Mouse (Mus musculus): ENCODE measurements around the gene Iqcf4. TPM values are rescaled to one million over a fixed set of nuclear protein-coding genes. Genes with fewer than 3 reads are reported as not detected.
A peak's percentile ranks its signal among the peaks of the same experiment; 100 is the strongest.

The Iqcf4 gene
- polyA plus RNA-seq, 1 experiment from 2014 or later = not detected

DNA sequence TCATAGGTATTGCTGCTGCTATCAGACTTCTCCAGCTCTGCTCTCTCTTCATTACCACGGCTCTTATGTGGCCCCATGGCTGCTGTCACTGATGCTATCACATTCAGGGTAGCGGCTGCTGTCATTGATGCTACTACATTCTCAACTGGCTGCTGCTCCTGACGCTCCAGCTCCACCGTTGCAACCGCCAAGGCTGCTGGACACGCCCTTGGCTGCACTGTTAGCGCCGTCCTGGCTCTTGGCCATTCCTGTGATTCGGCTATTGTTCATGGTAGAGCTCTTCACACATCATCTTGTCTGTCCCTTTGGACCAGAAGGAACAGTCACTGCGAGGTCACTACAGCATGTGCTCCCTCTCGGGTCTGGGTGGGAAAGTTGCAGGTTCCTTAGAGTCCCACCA, 8.5 kb downstream of the Iqcf4 start:
- DNase-seq (ENCODE audit: low spot score) = no peak
- Histone ChIP-seq H3K4me2 (ENCODE audit: low read depth, severe bottlenecking) (no peak overlapping the region), H3K9me3 (ENCODE audit: control insufficient read depth, low read length) (no peaks in the 10 kb centered on the region), H3K27me3 (ENCODE audit: control insufficient read depth, insufficient read depth, low read length) (no peaks in the 10 kb centered on the region), H3K27ac (replicated peaks; ENCODE audit: low read depth, low read length) (no peak overlapping the region), H3K4me3 (ENCODE audit: low read depth, low read length) (no peak overlapping the region), H3K4me1 (ENCODE audit: control insufficient read depth, insufficient read depth, low read length) (no peaks in the 10 kb centered on the region), H3K36me3 (ENCODE audit: control insufficient read depth, insufficient read depth, low read length) (no peaks in the 10 kb centered on the region), H3K9ac (ENCODE audit: low read length) (no peak overlapping the region)
- WGBS = 95% methylated on average over 11 of the region's 11 CpGs
- ATAC-seq (ENCODE audit: insufficient number of reproducible peaks, low FRiP score, low TSS enrichment, low read depth) = no peak

DNA sequence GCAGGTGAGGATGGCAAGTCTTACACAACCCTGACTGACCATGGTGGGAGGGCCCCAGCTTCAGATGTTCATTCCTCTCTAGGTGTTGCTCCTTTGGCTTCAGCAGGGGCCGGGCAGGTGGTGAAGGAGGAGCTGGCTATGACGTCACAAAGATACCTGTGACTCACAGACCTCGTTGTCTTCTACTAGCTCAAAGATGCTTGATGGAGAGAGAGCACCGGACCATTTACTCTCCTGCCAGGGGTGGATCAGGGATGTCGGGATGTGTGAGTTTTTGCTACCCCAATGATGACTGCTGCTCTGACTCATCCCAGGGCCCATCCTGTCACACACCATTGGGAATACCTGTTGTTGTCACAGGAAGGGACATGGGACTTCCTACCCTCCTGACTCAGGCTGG, 9.3 kb downstream of the Iqcf4 start, which contains the start of gene Iqcf3:
TSS of gene Iqcf3 (minus strand) at position 101 of the 400 bp plus-strand sequence.
- Histone ChIP-seq H3K36me3 (ENCODE audit: control insufficient read depth, insufficient read depth, low read length) (no peaks in the 10 kb centered on the region), H3K27ac (replicated peaks; ENCODE audit: low read depth, low read length) (no peak within 1 kb of the TSS), H3K27me3 (ENCODE audit: control insufficient read depth, insufficient read depth, low read length) (no peaks in the 10 kb centered on the region), H3K4me3 (ENCODE audit: low read depth, low read length) (no peak within 1 kb of the TSS), H3K4me1 (ENCODE audit: control insufficient read depth, insufficient read depth, low read length) (no peaks in the 10 kb centered on the region), H3K9me3 (ENCODE audit: control insufficient read depth, low read length) (no peaks in the 10 kb centered on the region), H3K4me2 (ENCODE audit: low read depth, severe bottlenecking) (no peak within 1 kb of the TSS), H3K9ac (ENCODE audit: low read length) (no peak within 1 kb of the TSS)
- whole genome bisulfite sequencing = 80% methylated on average over 5 of the region's 5 CpGs
- ATAC-seq (ENCODE audit: insufficient number of reproducible peaks, low FRiP score, low TSS enrichment, low read depth) (no peak), DNase-seq (ENCODE audit: low spot score) (no peak)

DNA sequence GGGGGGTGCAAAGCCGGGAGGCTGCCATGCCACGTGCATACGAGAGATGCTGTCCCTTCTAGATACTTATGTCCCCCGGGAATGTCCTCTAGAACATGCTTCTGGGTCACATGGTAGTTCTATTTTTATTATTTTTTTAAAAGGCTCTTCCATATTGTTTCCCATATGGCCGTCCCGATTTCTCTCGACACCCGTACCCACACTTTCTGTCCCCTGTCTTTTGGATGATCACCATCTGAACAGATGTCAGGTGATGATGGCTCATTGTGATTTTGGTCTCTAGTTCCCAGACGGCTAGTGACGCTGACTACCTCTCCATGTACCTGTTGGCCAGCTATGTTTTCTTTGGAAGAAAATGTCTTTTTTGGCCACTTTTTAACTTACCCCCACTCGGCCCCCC, 35.8 kb downstream of the Iqcf4 start:
- ATAC-seq (ENCODE audit: insufficient number of reproducible peaks, low FRiP score, low TSS enrichment, low read depth) (no peak), DNase-seq (ENCODE audit: low spot score) (no peak)
- H3K9ac ChIP-seq (ENCODE audit: low read length) = no peak overlapping the region
- H3K9me3 ChIP-seq (ENCODE audit: control insufficient read depth, low read length) = no peaks in the 10 kb centered on the region
- no peaks in the 10 kb centered on the region for H3K36me3 ChIP-seq (ENCODE audit: control insufficient read depth, insufficient read depth, low read length)
- H3K27me3 ChIP-seq (ENCODE audit: control insufficient read depth, insufficient read depth, low read length) = no peaks in the 10 kb centered on the region
- no peaks in the 10 kb centered on the region for H3K4me1 ChIP-seq (ENCODE audit: control insufficient read depth, insufficient read depth, low read length)
- 90% methylated on average over 11 of the region's 11 CpGs for WGBS
- H3K27ac ChIP-seq (replicated peaks; ENCODE audit: low read depth, low read length) = no peak overlapping the region
- no peak overlapping the region for H3K4me2 ChIP-seq (ENCODE audit: low read depth, severe bottlenecking)
- H3K4me3 ChIP-seq (ENCODE audit: low read depth, low read length) = no peak overlapping the region

DNA sequence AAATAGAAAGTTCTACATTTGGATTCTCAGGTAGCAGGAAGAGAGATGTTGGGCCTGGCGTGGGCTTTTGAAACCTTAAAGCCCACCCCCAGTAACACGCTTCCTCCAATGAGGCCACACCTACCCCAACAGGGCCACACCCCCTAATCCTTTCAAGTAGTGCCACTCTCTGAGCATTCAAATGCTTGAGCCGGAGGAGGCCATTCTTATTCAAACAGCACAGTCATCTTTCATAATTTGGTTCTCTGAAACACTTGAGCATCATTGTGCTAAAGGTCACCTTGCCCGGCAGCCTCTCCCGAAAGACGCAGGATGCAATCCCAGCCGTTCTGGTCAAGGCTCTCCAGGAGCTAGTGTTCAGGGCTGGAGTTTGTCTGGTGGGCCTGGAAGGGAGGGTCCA, 36.5 kb downstream of the Iqcf4 start:
- WGBS = 95% methylated on average over 7 of the region's 7 CpGs

DNA sequence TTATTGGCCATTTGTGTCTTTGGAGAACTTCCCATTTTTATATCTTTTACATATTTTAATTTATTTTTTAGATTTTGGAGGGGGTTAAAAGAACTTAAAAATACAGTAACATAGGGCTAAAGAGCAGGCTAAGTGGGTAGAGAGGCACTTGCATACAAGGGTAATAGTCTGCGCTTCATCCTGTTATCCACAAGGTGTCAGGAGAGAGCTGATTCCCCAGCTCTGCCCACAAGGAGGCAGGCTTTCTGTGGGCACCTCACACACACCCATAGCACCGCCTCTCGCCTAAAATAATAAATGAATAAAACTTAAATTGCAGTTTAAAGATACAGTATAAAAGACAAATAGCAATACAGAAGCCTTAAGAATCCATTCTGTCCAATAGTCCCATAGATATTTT, 39.0 kb downstream of the Iqcf4 start:
- WGBS = 26% methylated on average over 3 of the region's 3 CpGs
- H3K4me1 ChIP-seq (ENCODE audit: control insufficient read depth, insufficient read depth, low read length) = no peaks in the 10 kb centered on the region
- H3K4me3 ChIP-seq (ENCODE audit: low read depth, low read length) = no peak overlapping the region
- no peak overlapping the region for H3K9ac ChIP-seq (ENCODE audit: low read length)
- no peak for ATAC-seq (ENCODE audit: insufficient number of reproducible peaks, low FRiP score, low TSS enrichment, low read depth)
- peak; percentile 34 for DNase-seq (ENCODE audit: low spot score)
- H3K27me3 ChIP-seq (ENCODE audit: control insufficient read depth, insufficient read depth, low read length) = no peaks in the 10 kb centered on the region
- no peaks in the 10 kb centered on the region for H3K36me3 ChIP-seq (ENCODE audit: control insufficient read depth, insufficient read depth, low read length)
- no peak overlapping the region for H3K27ac ChIP-seq (replicated peaks; ENCODE audit: low read depth, low read length)
- no peak overlapping the region for H3K4me2 ChIP-seq (ENCODE audit: low read depth, severe bottlenecking)
- H3K9me3 ChIP-seq (ENCODE audit: control insufficient read depth, low read length) = no peaks in the 10 kb centered on the region

More for the DNA sequence above, 36.5 kb downstream of the Iqcf4 start:
- Histone ChIP-seq H3K9ac (ENCODE audit: low read length) (no peak overlapping the region), H3K27ac (replicated peaks; ENCODE audit: low read depth, low read length) (no peak overlapping the region), H3K9me3 (ENCODE audit: control insufficient read depth, low read length) (no peaks in the 10 kb centered on the region), H3K36me3 (ENCODE audit: control insufficient read depth, insufficient read depth, low read length) (no peaks in the 10 kb centered on the region), H3K4me1 (ENCODE audit: control insufficient read depth, insufficient read depth, low read length) (no peaks in the 10 kb centered on the region), H3K4me2 (ENCODE audit: low read depth, severe bottlenecking) (no peak overlapping the region), H3K4me3 (ENCODE audit: low read depth, low read length) (no peak overlapping the region), H3K27me3 (ENCODE audit: control insufficient read depth, insufficient read depth, low read length) (no peaks in the 10 kb centered on the region)
- DNase-seq (ENCODE audit: low spot score) = no peak
- ATAC-seq (ENCODE audit: insufficient number of reproducible peaks, low FRiP score, low TSS enrichment, low read depth) = no peak

DNA sequence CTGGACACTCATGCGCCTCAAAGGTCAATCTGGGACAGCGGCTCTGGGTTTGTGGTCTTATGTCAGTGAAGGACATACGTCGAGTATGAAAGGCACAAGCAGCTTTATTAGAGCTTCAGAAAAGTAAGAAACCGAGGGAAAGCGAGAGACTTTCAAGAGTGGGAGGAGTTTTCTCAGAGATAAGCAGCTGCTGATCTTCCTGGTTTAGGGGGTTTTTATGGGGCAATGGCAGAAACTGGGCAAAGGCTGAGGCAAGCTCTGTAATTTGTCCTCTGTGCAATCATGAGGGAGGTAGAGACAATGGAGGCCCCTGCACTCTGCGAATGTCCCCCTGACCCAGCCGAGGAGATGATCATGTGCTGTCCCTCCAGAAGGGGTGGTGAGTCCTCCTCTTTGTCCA, 50.9 kb downstream of the Iqcf4 start:
- H3K27ac ChIP-seq (replicated peaks; ENCODE audit: low read depth, low read length) = no peak overlapping the region
- H3K9me3 ChIP-seq (ENCODE audit: control insufficient read depth, low read length) = no peaks in the 10 kb centered on the region
- no peak overlapping the region for H3K4me2 ChIP-seq (ENCODE audit: low read depth, severe bottlenecking)
- H3K36me3 ChIP-seq (ENCODE audit: control insufficient read depth, insufficient read depth, low read length) = no peaks in the 10 kb centered on the region
- H3K4me3 ChIP-seq (ENCODE audit: low read depth, low read length) = no peak overlapping the region
- DNase-seq (ENCODE audit: low spot score) (no peak), ATAC-seq (ENCODE audit: insufficient number of reproducible peaks, low FRiP score, low TSS enrichment, low read depth) (no peak)
- H3K9ac ChIP-seq (ENCODE audit: low read length) = no peak overlapping the region
- no peaks in the 10 kb centered on the region for H3K4me1 ChIP-seq (ENCODE audit: control insufficient read depth, insufficient read depth, low read length)
- 75% methylated on average over 8 of the region's 8 CpGs for WGBS
- H3K27me3 ChIP-seq (ENCODE audit: control insufficient read depth, insufficient read depth, low read length) = no peaks in the 10 kb centered on the region

DNA sequence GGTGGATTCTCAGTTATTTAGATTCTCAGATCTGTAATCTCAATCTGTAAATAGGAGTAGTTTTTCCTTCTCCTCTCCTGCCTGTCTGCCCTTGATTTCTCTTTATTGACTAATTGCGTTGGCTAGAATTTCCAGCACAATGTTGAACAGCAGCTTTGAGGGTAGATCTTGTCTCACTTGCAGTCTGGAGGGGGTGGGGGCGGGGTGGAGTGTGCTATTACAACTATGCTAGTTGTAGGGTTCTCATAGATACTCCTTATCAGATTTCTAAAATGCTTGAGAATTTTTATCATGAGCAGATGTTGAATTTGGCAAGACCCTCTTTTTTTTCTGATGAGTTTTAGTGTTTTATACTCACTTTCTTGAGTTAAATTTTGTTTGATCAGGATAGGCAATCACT, 51.4 kb downstream of the Iqcf4 start:
- Histone ChIP-seq H3K4me2 (ENCODE audit: low read depth, severe bottlenecking) (no peak overlapping the region), H3K4me1 (ENCODE audit: control insufficient read depth, insufficient read depth, low read length) (no peaks in the 10 kb centered on the region), H3K9me3 (ENCODE audit: control insufficient read depth, low read length) (no peaks in the 10 kb centered on the region), H3K27ac (replicated peaks; ENCODE audit: low read depth, low read length) (no peak overlapping the region), H3K9ac (ENCODE audit: low read length) (no peak overlapping the region), H3K27me3 (ENCODE audit: control insufficient read depth, insufficient read depth, low read length) (no peaks in the 10 kb centered on the region), H3K36me3 (ENCODE audit: control insufficient read depth, insufficient read depth, low read length) (no peaks in the 10 kb centered on the region), H3K4me3 (ENCODE audit: low read depth, low read length) (no peak overlapping the region)
- ATAC-seq (ENCODE audit: insufficient number of reproducible peaks, low FRiP score, low TSS enrichment, low read depth) = no peak
- WGBS = 82% methylated on average over 2 of the region's 2 CpGs
- DNase-seq (ENCODE audit: low spot score) = no peak

Other genes starting within 250 kb of the Iqcf4 start
- gene Dusp7, start 202.4 kb downstream of the Iqcf4 start, polyA plus RNA-seq (2014; fragmentation: Nextera tagmentation; extraction: Ambion mirVana) = 63.4 and 67.4 TPM in 2 replicates
- 1,049 and 1,075 TPM in 2 replicates for gene Rpl29, start 141.5 kb downstream of the Iqcf4 start, polyA plus RNA-seq (2014; fragmentation: Nextera tagmentation; extraction: Ambion mirVana)
- gene Acy1, start 132.7 kb downstream of the Iqcf4 start, polyA plus RNA-seq (2014; fragmentation: Nextera tagmentation; extraction: Ambion mirVana) = 41.9 and 42.6 TPM in 2 replicates
- 7.9 and 9.3 TPM in 2 replicates for gene Abhd14b, start 123.5 kb downstream of the Iqcf4 start, polyA plus RNA-seq (2014; fragmentation: Nextera tagmentation; extraction: Ambion mirVana)
- gene Abhd14a, start 123.3 kb downstream of the Iqcf4 start, polyA plus RNA-seq (2014; fragmentation: Nextera tagmentation; extraction: Ambion mirVana) = 39.6 and 43.2 TPM in 2 replicates
- 162 and 172 TPM in 2 replicates for gene Pcbp4, start 117.7 kb downstream of the Iqcf4 start, polyA plus RNA-seq (2014; fragmentation: Nextera tagmentation; extraction: Ambion mirVana)
- 0.24 and 0.58 TPM in 2 replicates for gene Gpr62, start 105.1 kb downstream of the Iqcf4 start, polyA plus RNA-seq (2014; fragmentation: Nextera tagmentation; extraction: Ambion mirVana)
- 55.4 and 55.7 TPM in 2 replicates for gene Rrp9, start 95.0 kb downstream of the Iqcf4 start, polyA plus RNA-seq (2014; fragmentation: Nextera tagmentation; extraction: Ambion mirVana)
- 1.5 and 2.0 TPM in 2 replicates for gene Parp3, start 94.0 kb downstream of the Iqcf4 start, polyA plus RNA-seq (2014; fragmentation: Nextera tagmentation; extraction: Ambion mirVana)
- gene Iqcf1, start 71.0 kb downstream of the Iqcf4 start, polyA plus RNA-seq (2014; fragmentation: Nextera tagmentation; extraction: Ambion mirVana) = not detected in 2 replicates
- not detected in 2 replicates for gene Iqcf5, start 56.4 kb downstream of the Iqcf4 start, polyA plus RNA-seq (2014; fragmentation: Nextera tagmentation; extraction: Ambion mirVana)
- gene Iqcf3, start 9.4 kb downstream of the Iqcf4 start, polyA plus RNA-seq (2014; fragmentation: Nextera tagmentation; extraction: Ambion mirVana) = not detected in 2 replicates
- gene Iqcf6, start 55.6 kb upstream of the Iqcf4 start, polyA plus RNA-seq (2014; fragmentation: Nextera tagmentation; extraction: Ambion mirVana) = not detected in 2 replicates
- gene Grm2, start 85.1 kb upstream of the Iqcf4 start, polyA plus RNA-seq (2014; fragmentation: Nextera tagmentation; extraction: Ambion mirVana) = 0.09 and 0.11 TPM in 2 replicates
- gene Tex264, start 114.9 kb upstream of the Iqcf4 start, polyA plus RNA-seq (2014; fragmentation: Nextera tagmentation; extraction: Ambion mirVana) = 34.9 and 37.9 TPM in 2 replicates
- gene Rad54l2, start 218.2 kb upstream of the Iqcf4 start, polyA plus RNA-seq (2014; fragmentation: Nextera tagmentation; extraction: Ambion mirVana) = 7.5 and 7.7 TPM in 2 replicates

Data from limb, embryonic 11.5 days (tissue).